Mouse (Mus musculus) stomach, postnatal 0 days (tissue): Measurements from ENCODE around the gene Olfr325.

Experiments
- CTCF ChIP-seq: IDR thresholded peaks from 2 replicates; pipeline ENCODE4 v1.5.1; 2016; ENCODE audit warnings: antibody characterized with exemption, low read depth, mild to moderate bottlenecking, moderate library complexity
- EP300 ChIP-seq: optimal IDR thresholded peaks from 2 replicates; pipeline ENCODE3; 2016; ENCODE audit warnings: antibody characterized with exemption

DNA sequence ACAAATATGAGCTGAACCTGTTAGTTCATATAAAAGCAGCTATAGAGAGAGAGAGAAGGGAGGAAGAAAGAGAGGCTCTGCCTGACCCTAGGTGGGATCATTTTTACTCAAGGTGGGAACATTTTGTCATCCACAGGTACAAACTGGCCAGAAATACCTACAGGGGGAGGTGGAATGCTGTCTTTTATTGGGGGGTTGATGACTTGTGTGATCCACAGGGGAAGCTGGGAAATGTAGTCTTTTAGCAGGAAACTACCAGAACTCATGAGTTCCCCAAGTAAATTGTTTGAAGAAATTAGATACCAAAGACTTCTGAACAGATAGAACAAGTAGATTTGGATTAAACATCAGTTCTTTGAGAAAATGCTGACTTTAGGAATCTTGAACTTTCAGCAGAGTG is 24.5 kb downstream of the Olfr325 start:
- TF ChIP-seq CTCF = no peak
- TF ChIP-seq EP300 = no peak
